Mouse (Mus musculus) heart, postnatal 0 days (tissue): ENCODE measurements around the gene Gm20422.

Experiments used
- CTCF ChIP-seq: IDR thresholded peaks from 2 replicates; pipeline ENCODE4 v1.5.1; 2016; ENCODE audit warnings: antibody characterized with exemption, control low read depth, low read depth
- EP300 ChIP-seq: IDR thresholded peaks from 2 replicates; pipeline ENCODE4 v1.6.1; 2016; ENCODE audit warnings: antibody characterized with exemption, low read depth

GRCm38 (mm10) chr8:69805086-69805485 is 30.4 kb upstream of the Gm20422 start:
- TF ChIP-seq CTCF = no peak
- no peak for TF ChIP-seq EP300
